Comparison of ENCODE assay signal across 16 mouse cellular contexts in genomic region chr4:47284874-47285273, GRCm38 (mm10).
A peak's percentile ranks its signal among the peaks of the same experiment; 100 is the strongest.
DNase-seq lines count a peak whose midpoint lies in the region; ATAC-seq and TF ChIP-seq lines count a peak whose summit lies in the region.
"Had no signal": no experiment of that assay in that cellular context is flagged by ENCODE, and none has a peak within 500 bp of the region (broad histone marks: within the 10 kb centered on the region; RNA-seq: fewer than 3 reads in every experiment).

No protein-coding gene starts in this region.

- no peak for ATAC-seq in limb, embryonic 11.5 days (ENCODE audit: insufficient number of reproducible peaks, low FRiP score, low TSS enrichment, low read depth)
- ATAC-seq: intestine, embryonic 16.5 days had no signal

- H3K27me3 ChIP-seq in limb, embryonic 11.5 days (ENCODE audit: control insufficient read depth, insufficient read depth, low read length), result no peaks in the 10 kb centered on the region
- no peaks in the 10 kb centered on the region for H3K27me3 ChIP-seq in limb, embryonic 10.5 days (ENCODE audit: low read depth, poor library complexity, severe bottlenecking)
- H3K27me3 ChIP-seq: forebrain, embryonic 12.5 days; midbrain, embryonic 12.5 days had no signal

- WGBS in limb, embryonic 11.5 days, result 38% methylated on average over 9 of the region's 9 CpGs
- WGBS in limb, embryonic 10.5 days, result 55% methylated on average over 9 of the region's 9 CpGs

- TF ChIP-seq CTCF in brain, embryonic 14.5 days (IDR thresholded peaks at IDR 0.05; ENCODE audit: borderline replicate concordance, extremely low read depth, insufficient read depth, insufficient read length), result no peak

- H3K36me3 ChIP-seq in limb, embryonic 11.5 days (ENCODE audit: control insufficient read depth, insufficient read depth, low read length), result no peaks in the 10 kb centered on the region
- no peaks in the 10 kb centered on the region for H3K36me3 ChIP-seq in limb, embryonic 10.5 days
- H3K36me3 ChIP-seq: forebrain, embryonic 12.5 days; hindbrain, embryonic 10.5 days; midbrain, embryonic 12.5 days had no signal

- TF ChIP-seq POLR2A in brain, embryonic 14.5 days (IDR thresholded peaks at IDR 0.05; ENCODE audit: borderline replicate concordance, extremely low read depth, insufficient read depth, insufficient read length, poor library complexity, severe bottlenecking), result no peak

- peaks cover 7% of the 10 kb centered on the region; the same call in 1 of the 2 replicates for H3K4me1 ChIP-seq in limb, embryonic 11.5 days (ENCODE audit: control insufficient read depth, insufficient read depth, low read length)
- peaks cover 23% of the 10 kb centered on the region for H3K4me1 ChIP-seq in limb, embryonic 10.5 days

- H3K27ac ChIP-seq in limb, embryonic 11.5 days (replicated peaks; ENCODE audit: low read depth, low read length), result no peak overlapping the region
- H3K27ac ChIP-seq in limb, embryonic 10.5 days, result no peak overlapping the region
- H3K27ac ChIP-seq: forebrain, embryonic 12.5 days; hindbrain, embryonic 10.5 days; midbrain, embryonic 12.5 days had no signal

- no peak overlapping the region for H3K9ac ChIP-seq in limb, embryonic 11.5 days (ENCODE audit: low read length)
- H3K9ac ChIP-seq: forebrain, embryonic 12.5 days; midbrain, embryonic 12.5 days had no signal

- DNase-seq in embryo, embryonic 11 days, result peak; percentile 23
- DNase-seq in embryo, embryonic 9.5 days (ENCODE audit: extremely low spot score), result no peak
- peak; percentile 40 for DNase-seq in limb, embryonic 11.5 days (ENCODE audit: low spot score)
- DNase-seq in limb, embryonic 10.5 days (ENCODE audit: low spot score), result no peak
- DNase-seq in brain, embryonic 14.5 days (ENCODE audit: low read depth), result peak; percentile 15
- DNase-seq in hindlimb bud, embryonic 11.5 days (ENCODE audit: extremely low spot score, low read depth, low spot score), result peak; percentile 20
- DNase-seq in MN1 (ENCODE audit: low spot score), result no peak
- DNase-seq in frontal cortex, postnatal 36 days (ENCODE audit: low spot score in 2 of 2), result no peak
- DNase-seq: adrenal gland, adult 2 months; kidney, postnatal 4 days; layer of hippocampus, postnatal 36 days; right cerebral cortex, postnatal 4 days had no signal

- no peak overlapping the region for H3K4me2 ChIP-seq in limb, embryonic 11.5 days (ENCODE audit: low read depth, severe bottlenecking)
- H3K4me2 ChIP-seq: forebrain, embryonic 12.5 days; midbrain, embryonic 12.5 days had no signal

- H3K4me3 ChIP-seq in limb, embryonic 11.5 days (ENCODE audit: low read depth, low read length), result no peak overlapping the region
- no peak overlapping the region for H3K4me3 ChIP-seq in limb, embryonic 10.5 days
- H3K4me3 ChIP-seq: forebrain, embryonic 12.5 days; hindbrain, embryonic 10.5 days; midbrain, embryonic 12.5 days had no signal

- H3K9me3 ChIP-seq in limb, embryonic 11.5 days (ENCODE audit: control insufficient read depth, low read length), result no peaks in the 10 kb centered on the region
- H3K9me3 ChIP-seq in limb, embryonic 10.5 days (replicated peaks), result no peaks in the 10 kb centered on the region
- H3K9me3 ChIP-seq: forebrain, embryonic 12.5 days; hindbrain, embryonic 10.5 days; midbrain, embryonic 12.5 days had no signal

Comparison
In these comparisons a context has a peak if more than half of its experiments do, and no peak if none do; other contexts are left out.
1. DNase-seq: peak in embryo, embryonic 11 days (single experiment), limb, embryonic 11.5 days (single experiment), brain, embryonic 14.5 days (single experiment) and hindlimb bud, embryonic 11.5 days (single experiment); none in embryo, embryonic 9.5 days (single experiment), limb, embryonic 10.5 days (single experiment), MN1 (single experiment) and frontal cortex, postnatal 36 days (0 of 2).